Mouse (Mus musculus) testis, postnatal 10 days (tissue): ENCODE measurements at regions not wholly inside any gene's neighbourhood (a gene's known extent, or its start where the extent isn't known, plus 50 kb on each side); places are given as distances from the start of the nearest gene placed in this dataset.
"Not testable (repeated sequence)": the region's sequence is repeated elsewhere in the genome, so short reads cannot be mapped to it uniquely, and the experiment has no call there.

Experiments used
- DNase-seq: peaks from one replicate; pipeline ENCODE4 v3.0.0; 2021; ENCODE audit warnings: low spot score

DNA sequence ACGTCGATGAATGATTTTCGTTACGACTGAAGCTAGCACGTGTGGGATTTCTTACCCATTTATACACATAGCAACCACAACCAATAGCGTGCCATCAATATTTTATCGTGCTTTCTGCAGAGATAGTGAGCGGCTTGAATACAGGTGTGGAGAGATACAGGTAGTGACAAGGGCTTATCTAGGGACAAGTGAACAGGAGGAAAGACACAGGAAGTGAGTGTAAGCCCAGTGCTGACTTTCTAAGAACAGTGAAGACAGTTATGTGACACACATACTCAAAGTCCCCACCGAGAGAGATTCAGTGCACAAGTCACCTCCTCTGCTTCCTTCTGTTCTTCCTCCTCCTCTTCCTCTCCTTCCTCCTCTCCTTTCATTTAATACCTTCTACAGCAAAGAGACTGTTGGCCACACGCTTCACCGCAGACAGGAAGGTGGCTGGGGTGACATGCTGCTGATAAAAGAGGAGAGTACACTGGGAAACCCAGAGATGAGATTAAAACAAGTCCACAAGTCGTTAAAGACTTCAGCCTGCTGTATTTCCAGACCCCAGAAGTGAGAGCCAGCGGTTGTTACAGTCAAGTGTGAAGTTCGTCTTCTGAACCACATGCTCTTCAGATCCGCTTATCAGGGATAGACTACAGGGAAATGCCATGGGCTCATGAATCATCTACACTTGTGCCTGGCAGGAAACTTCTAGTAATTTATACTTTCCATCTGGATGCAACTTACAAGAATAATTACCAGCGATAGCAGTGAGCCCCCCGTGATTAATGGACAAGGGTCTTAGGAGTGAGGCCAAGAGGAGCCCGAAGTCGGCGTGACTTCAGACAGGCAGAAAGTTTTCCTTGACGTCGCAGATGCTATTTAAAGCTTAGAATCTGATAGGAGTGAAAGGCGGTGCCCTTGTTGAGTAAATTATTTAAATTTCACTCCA is 180.5 kb downstream of the Gxylt1 start:
- DNase-seq = no peak

- no peak for DNase-seq
These were observed 183.6 kb downstream of the Gxylt1 start for GRCm38 (mm10) chr15:93091396-93091795.

DNA sequence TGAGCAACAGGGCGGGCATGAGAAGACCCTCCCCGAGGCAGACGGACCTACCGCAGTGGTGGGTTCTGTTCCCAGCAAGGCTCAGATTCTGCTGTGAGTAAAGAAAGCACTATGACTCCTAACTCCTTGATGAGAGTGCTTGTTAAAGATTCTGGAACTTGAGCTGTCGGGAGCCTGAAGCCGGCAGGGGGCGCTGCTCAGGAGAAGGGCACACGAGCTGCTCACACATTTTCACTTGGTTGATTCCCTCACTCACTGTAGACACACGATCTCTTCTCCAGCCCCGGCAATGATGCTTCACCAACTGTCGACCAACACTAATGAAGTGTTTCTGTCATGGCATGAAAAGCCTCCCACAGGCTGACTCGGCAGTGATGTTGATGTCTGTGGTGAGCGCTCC is 185.6 kb downstream of the Gxylt1 start:
- DNase-seq = peak; percentile 85

GRCm38 (mm10) chr15:93084967-93085617 is 189.9 kb downstream of the Gxylt1 start:
- no peak for DNase-seq

GRCm38 (mm10) chr15:93074070-93074469 is 200.9 kb downstream of the Gxylt1 start:
- DNase-seq = no peak

DNA sequence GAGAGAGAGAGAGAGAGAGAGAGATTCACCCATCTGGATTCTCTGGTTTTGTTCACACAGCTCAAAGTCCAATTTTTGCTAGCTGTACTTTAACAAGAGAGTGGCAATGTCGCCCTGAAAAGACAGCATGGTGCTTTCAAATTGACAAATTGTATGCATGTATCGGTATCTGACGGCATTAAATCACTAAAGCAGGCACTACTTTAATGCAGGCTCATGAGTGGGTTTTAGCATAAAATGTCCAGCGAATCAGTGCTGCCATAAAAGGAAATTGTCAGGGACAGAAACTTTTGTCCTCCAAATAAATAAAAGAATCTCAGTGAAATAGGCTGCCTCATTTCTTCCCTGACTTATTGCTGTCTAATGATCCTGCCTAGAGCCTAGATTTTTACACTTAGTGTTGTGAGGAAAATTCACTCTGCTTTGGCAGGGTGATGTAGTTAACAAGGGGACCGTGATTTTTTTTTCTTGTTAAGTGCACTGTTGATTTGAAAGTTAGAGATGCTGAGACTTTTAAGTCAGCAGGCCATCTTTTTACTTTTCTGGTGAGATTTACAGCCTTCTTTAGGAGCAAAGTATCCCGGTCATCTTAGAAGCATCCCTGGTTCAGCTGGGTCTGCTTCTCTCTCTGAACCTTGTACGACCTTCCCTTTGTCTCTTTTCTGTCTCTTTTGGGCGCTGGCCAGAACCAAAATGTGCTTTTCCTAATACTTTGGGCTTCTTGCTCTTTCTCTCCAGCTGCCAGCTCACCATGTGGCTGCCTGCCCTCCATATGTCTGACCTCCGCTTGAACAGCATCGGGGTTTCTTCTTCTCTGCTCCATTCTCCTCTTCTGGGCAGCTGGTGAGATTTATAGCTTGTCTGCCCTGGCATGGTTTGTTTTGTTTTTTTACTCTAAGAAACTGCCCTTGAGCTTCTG is 212.5 kb downstream of the Gxylt1 start:
- no peak for DNase-seq

DNA sequence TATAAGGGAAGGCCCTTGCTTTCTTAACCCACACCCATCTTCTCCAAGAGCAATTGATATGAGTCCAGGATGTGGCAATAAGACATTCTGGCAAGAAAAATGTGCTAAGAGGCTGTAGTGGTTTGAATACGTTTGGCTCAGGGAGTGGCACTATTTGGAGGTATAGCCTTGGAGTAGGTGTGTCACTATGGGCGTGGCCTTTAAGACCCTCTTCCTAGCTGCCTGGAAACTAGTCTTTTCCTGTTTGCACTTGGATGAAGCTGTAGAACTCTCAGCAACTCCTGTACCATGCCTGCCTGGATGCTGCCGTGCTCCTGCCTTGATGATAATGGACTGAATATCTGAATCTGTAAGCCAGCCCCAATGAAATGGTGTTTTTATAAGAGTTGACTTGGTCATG is 221.5 kb downstream of the Gxylt1 start:
- no peak for DNase-seq

- DNase-seq = no peak
These were observed 247.8 kb downstream of the Gxylt1 start for GRCm38 (mm10) chr15:93027185-93027584.

DNA sequence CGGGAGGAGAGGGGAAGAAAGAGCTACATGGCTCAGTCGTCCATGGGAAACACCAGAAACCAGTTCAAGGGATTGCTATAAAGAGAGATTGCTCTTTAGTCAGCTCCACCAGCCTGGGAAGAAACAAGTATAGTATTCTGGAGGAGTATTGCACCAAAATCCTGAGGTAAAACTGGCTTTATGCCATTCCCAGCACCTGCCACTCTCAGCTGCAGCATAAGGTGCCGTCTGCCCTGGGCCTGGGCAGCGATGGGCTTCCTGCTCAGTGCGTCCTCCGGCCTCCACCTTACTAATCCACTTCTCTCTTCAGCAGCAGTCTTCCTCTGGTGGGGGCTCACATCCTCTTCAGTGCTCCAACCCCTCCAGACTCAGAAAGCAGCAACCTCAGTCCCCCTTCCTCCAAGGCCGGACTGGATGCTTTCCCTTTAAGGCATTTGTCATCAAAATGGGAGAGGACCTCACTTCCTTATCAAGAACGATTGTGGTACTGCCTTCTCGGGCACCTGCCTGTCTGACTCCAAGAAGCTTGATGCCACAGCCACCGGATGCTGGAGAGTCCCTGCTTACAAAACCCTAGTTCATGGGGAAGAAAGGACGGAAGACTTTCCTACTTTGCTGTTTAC is 248.4 kb downstream of the Gxylt1 start:
- DNase-seq = no peak

GRCm38 (mm10) chr15:93025791-93026190 is 249.2 kb downstream of the Gxylt1 start:
- DNase-seq = no peak

DNA sequence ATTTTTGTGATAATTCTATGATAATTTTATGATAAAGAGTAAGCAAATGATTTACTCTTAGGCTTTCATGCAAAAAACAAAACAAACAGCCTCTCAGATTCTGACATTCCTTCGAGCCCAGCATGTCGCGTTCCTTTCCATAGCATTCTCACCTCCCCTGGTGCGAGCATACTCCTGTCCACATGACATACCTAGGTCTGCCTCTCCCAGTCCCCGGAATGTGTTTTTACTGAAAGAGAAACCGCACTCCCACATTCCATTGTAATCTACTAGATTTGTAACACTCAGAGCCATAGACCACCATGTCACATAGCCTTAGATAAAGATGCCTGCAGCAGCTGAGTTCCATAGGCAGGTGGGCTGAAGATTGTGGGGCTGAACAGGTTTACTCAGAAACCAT is 250.8 kb downstream of the Gxylt1 start:
- no peak for DNase-seq

DNA sequence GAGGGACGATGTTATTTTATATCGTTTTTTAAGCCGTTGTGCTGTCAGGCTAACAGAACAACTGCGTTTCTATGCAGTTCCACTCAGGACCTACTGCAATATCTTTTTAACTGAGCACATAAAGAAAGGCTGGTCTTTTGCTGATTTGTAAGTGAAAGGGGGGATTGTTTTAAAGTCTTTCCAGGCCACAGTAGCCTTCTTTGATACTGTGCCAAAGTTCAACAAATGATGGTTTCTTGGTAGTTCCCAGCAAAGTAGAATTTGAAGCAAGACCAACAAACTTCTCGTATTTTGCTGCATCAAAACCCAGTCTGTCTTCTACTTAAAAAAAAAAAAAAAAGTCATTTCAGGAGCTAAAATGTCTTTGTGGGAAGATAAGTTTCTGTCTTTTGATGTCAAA is 263.8 kb downstream of the Gxylt1 start:
- no peak for DNase-seq

GRCm38 (mm10) chr15:93010629-93011028 is 264.4 kb downstream of the Gxylt1 start:
- DNase-seq = no peak

DNA sequence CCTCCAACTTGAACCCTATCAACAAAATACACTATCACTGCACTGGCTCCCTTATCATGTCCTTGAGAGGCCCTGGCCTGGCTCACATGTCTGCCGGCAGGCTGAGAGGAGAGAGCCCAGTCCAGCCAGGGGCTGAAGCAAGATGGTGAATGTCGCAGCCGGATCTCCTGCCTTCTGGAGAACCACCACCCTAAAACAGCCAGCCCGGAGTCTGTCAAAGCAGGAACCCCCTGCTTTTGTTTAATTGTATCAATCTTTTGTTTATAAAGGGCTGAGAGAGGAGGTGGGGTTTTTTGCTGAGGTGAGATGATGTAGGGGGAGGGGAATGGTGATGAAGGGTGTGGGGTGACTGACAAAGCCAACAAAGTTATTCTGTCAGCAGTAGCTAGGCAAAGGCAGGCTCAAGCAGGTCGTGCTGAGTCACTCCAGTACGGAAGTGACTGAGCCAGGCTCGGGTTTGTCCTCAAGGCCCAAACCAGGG is 269.2 kb downstream of the Gxylt1 start:
- DNase-seq = peak; percentile 42

DNA sequence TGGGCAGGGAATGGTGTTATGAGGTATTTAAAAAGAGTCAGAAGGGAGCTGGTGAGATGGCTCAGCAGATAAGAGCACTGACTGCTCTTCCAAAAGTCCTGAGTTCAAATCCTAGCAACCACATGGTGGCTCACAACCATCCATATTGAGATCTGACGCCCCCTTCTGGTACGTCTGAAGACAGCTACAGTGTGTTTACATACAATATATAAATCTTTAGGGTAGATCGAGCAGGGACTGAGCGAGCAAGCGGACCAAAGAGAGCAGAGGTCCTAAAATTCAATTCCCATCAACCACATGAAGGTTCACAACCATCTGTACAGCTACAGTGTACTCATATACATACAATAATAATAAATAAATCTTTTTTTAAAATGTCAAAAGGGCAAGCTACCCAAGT is 269.8 kb downstream of the Gxylt1 start:
- DNase-seq = not testable (repeated sequence)

GRCm38 (mm10) chr15:93004551-93004950 is 270.4 kb downstream of the Gxylt1 start:
- DNase-seq = no peak

DNA sequence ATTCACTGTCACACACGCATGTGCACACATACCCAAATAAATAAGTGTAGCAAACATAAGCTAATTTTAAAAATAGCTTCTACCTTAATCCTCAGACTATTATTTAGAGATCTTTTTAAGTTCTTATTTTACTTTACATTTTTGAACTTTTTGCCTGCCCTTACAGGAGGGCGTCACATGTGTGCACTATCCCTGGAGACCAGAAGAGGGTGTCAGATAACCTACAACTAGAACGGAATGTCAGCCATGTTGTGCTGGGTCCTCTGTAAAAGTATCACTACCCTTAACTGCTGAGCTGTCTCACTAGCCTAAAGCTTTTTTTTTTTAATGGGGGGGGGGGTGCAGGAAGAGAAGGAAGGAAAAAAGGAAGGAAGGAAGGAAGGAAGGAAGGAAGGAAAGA is 271.7 kb downstream of the Gxylt1 start:
- DNase-seq = no peak

- DNase-seq = peak; percentile 60
These were observed 272.7 kb downstream of the Gxylt1 start for GRCm38 (mm10) chr15:93002002-93002904.

GRCm38 (mm10) chr15:93001346-93002001 is 273.5 kb downstream of the Gxylt1 start:
- DNase-seq = no peak

DNA sequence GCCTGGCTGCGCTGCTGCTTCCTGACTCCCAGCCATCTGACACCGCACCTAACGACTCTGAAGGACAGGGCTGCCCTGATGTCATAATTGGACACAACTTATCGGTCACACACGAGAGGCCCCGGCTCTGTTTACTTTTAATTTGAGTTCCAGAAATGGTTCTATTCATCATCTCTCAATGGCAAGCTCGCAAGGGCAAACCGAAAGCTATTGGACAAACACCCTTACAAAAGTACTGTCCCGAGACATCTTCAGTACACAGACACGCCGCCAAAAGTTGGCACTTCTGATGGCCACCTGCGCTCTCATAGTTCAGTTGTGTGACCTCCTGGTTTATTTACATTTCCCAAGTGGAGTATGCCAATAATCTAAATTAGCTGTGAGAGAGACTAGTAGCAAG is 274.9 kb downstream of the Gxylt1 start:
- DNase-seq = no peak
